Mouse (Mus musculus) cerebellum, adult 11 months (tissue): ENCODE measurements around the gene Ubap1.

Experiments used
- DNase-seq: peaks from one replicate; pipeline ENCODE4 v3.0.0; 2022

The Ubap1 gene

GRCm38 (mm10) chr4:41348584-41349198, at the start of gene Ubap1:
Ubap1 (plus strand) TSS chr4:41348996.
- DNase-seq, result peak; percentile 90

GRCm38 (mm10) chr4:41303671-41304070, 45.1 kb upstream of the Ubap1 start:
- no peak for DNase-seq

GRCm38 (mm10) chr4:41304302-41304701, 44.5 kb upstream of the Ubap1 start:
- no peak for DNase-seq

- DNase-seq, result no peak
These were observed 41.4 kb upstream of the Ubap1 start for GRCm38 (mm10) chr4:41307406-41307805.

GRCm38 (mm10) chr4:41310567-41311563, 37.9 kb upstream of the Ubap1 start:
- DNase-seq, result no peak

GRCm38 (mm10) chr4:41313722-41314121, 35.1 kb upstream of the Ubap1 start:
- peak; percentile 8 for DNase-seq

GRCm38 (mm10) chr4:41314141-41315129, 34.4 kb upstream of the Ubap1 start, which contains the start of gene Dcaf12:
Dcaf12 (minus strand) TSS chr4:41314889.
- DNase-seq, result peak; percentile 92

GRCm38 (mm10) chr4:41315173-41315572, 33.6 kb upstream of the Ubap1 start:
- no peak for DNase-seq

- DNase-seq, result no peak
These were observed 30.5 kb upstream of the Ubap1 start for GRCm38 (mm10) chr4:41318267-41318666.

- no peak for DNase-seq
These were observed 27.8 kb upstream of the Ubap1 start for GRCm38 (mm10) chr4:41320971-41321370.

GRCm38 (mm10) chr4:41326876-41327275, 21.9 kb upstream of the Ubap1 start:
- no peak for DNase-seq

GRCm38 (mm10) chr4:41329481-41329880, 19.3 kb upstream of the Ubap1 start:
- no peak for DNase-seq

- DNase-seq, result no peak
These were observed 17.7 kb upstream of the Ubap1 start for GRCm38 (mm10) chr4:41331085-41331484.

- no peak for DNase-seq
These were observed 16.9 kb upstream of the Ubap1 start for GRCm38 (mm10) chr4:41331698-41332421.

- no peak for DNase-seq
These were observed 12.2 kb upstream of the Ubap1 start for GRCm38 (mm10) chr4:41336546-41336945.

GRCm38 (mm10) chr4:41340912-41341550, 7.8 kb upstream of the Ubap1 start:
- no peak for DNase-seq

- DNase-seq, result no peak
These were observed 2.8 kb upstream of the Ubap1 start for GRCm38 (mm10) chr4:41346011-41346410.

GRCm38 (mm10) chr4:41347839-41348238, 957 bp upstream of the Ubap1 start:
- no peak for DNase-seq

GRCm38 (mm10) chr4:41349199-41349591, 399 bp downstream of the Ubap1 start:
- DNase-seq, result no peak

GRCm38 (mm10) chr4:41352758-41353157, 4.0 kb downstream of the Ubap1 start:
- DNase-seq, result no peak

GRCm38 (mm10) chr4:41353265-41353664, 4.5 kb downstream of the Ubap1 start:
- no peak for DNase-seq
